Mouse (Mus musculus) lung, postnatal 25 days (tissue): ENCODE measurements around the gene Borcs7.

Experiments
- DNase-seq: peaks from one replicate; pipeline ENCODE4 v3.0.0; 2022; ENCODE audit warnings: low spot score

Borcs7 gene

DNA sequence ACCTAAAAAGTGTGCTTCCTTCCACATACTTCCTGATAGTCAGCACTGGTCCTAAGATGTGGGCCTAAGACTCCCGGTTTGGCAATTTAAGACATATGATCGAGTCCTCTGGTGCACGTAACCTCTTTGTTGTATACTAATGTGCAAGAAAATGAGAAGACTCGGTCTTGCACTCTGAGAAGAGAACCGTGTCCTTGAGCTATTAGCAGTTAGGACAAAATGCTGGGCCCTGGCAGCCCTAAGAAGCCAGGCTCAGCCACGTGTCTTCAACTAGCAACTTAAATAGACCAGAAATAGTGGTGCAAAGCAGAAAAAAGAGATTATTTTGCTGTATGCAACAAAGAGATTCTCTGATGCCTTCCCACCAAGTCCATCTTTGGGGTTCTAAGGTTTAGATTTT, 26.9 kb upstream of the Borcs7 start:
- no peak for DNase-seq

DNA sequence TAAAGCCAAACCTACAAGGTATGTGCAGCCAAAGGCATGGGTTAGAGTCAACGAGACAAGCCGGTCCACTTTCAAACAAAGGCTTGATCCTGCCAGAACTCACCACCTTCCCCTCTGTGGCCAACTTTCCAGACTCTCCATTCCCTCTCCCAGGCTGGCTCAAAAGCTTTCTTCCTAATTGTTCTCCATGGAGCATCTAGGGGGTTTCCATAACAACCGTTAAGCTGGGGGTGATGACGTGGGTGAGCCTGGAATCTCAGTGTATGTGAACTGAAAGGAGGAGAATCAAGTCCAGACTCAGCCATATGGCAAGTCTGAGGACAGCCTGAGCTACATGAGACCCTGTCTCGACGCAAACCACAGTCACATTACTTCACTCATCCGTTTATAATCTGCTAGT, 24.2 kb upstream of the Borcs7 start:
- DNase-seq: no peak

DNA sequence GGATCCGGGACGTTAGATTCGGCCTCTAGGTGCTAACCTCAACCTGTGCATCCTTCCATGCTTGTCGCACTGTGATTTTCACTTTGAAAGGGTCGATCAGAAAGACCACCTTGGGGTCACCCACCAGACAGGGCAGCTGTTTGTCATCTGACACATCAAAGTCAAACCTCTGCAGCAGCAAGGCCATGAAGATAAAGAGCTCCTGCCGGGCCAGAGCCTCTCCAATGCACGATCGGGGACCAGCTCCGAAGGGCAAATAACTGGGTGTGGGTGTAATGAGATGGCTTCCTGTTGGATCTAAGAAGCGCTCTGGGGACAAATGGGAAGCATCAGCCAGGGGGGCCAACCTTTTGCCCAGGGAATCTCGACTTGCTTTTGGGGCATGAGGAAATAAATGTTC, 22.4 kb upstream of the Borcs7 start:
- DNase-seq: no peak

DNA sequence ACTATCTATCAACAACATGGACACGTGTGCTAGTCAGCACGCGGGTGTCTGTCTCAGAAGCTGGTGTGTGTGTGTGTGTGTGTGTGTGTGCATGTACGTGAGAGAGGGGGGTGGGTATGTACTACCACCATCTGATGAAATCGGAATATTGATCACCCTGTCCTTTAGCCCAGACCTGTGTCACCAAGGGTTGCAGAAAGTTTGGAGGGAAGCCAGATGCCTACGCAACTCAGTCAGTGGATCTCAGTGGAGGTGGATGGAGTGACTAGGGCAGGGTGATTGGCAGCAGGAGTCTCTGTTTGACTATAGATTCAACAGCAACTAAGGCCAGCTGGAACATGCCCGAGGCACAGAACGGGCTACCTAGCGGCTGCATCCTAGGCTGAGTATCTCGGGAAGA, 21.4 kb upstream of the Borcs7 start:
- DNase-seq: no peak

DNA sequence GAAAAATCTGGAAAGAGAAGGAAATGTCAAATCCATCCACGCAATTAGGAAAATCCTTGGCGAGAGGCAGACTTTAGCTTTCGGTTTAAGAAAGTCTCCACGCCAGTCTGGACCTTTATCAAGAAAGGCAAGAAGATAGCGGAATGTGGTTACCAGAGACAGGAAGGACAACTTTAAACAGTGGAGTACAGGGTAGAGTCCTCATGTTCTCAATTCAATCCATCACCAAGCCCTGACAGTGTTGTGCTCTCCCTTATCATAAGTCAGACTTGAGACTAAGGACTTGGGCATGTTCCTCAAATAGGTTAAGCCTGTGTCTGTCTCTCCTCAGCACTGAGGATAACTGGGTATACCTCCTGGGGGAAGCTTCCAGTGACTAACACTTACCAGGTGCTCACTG, 19.9 kb upstream of the Borcs7 start:
- DNase-seq: no peak

DNA sequence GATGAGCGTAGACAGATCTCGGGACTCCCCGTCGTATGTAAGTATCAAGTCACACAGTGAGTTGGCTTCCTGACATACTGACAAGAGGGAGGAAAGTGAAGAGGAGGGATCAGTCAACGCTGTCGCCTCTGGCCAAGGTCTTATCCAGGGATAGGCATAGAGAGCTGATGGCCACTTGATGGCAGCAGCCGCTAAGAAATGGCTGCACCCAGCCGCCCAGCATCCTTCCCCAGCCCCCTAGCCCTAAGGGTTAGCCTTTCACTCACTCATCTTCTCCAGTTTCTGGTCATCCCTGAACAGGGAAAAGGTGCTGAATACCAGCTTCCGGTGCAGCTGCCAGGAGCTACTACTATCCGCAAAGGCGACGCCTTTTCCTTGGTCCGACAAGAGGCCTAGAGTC, 19.0 kb upstream of the Borcs7 start:
- peak; percentile 32 for DNase-seq

DNA sequence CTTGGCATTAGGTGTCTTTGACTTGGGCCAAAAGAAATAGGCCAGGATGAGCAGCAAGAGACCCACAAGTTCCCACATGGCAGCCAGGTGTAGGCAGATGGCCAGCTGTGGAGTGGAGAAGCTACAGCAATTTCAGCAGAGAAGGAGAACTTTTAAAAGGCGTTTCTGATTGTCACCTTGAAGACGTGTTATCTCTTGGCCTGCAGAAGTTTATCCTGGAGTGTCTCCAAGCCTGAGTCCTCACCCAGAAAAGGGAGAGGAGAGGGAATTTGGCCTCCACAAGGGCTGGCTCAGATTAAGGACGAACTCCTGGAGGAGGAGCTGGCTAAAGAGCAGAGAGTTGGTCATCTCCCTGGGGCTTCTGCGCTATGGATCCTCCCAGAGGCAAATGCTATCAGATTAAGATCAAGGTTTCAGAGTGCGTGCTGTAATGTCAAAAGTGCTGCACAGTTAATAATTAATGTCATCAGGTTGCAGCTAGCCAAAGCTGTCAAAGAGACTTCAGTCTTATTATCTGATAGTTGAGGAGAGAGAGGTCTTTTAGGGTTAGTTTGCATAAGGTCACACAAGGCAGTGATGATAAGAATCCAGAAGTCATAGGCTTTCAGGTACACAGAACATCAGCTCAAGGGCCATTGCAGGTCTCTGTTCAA, 16.8 kb upstream of the Borcs7 start, which contains the start of gene Cyp17a1:
TSS of gene Cyp17a1 (minus strand) at position 407 of the 653 bp plus-strand sequence.
- DNase-seq: no peak

DNA sequence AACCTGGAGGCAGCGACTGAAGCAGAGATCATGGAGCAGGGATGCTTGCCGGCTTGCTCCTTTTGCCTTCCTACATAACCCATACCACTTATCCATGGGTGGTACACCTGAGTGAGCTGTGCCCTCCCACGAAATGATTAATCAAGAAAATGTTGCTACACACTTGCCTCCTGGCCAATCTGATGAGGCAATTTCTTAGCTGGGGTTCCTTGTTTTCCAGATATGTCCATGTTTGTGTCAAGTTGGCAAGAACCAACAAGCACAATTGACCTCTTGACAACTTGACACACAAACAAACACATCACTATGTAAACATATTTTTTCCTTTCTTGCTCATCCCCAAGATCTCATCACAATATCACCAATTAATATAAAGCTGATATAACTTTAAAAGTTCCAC, 14.1 kb upstream of the Borcs7 start:
- DNase-seq: no peak

DNA sequence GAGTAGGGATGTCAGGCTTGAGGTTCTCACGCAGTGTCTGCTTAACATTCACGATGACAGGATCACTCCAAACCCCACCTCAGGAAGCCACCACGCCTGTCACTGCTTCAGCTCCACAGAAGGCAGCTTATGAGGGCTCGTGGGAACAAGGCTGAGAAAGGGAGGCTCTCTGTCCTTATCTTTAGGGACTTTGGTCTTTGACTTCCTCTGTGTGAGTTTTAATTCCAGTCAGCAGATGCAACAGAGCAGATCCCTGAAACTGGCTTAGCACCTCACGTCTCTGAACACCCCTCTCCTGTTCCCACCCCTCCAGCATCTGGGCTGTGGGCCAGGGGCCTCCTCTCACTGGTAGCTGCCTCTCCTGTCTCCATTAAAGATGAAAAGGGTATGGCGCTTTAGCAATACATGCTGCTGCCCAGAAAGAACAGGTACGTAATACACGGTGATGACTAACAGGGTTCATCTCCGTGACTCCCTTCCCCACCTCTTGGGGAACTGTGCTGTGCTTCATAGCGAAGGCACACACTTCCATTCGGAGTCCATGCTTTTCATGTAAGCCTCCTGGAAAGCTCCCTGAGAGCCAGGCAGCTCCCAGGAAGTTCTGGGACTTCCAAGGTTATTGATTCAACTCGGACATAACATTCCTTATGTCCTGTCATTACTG, 9.9 kb upstream of the Borcs7 start:
- no peak for DNase-seq

DNA sequence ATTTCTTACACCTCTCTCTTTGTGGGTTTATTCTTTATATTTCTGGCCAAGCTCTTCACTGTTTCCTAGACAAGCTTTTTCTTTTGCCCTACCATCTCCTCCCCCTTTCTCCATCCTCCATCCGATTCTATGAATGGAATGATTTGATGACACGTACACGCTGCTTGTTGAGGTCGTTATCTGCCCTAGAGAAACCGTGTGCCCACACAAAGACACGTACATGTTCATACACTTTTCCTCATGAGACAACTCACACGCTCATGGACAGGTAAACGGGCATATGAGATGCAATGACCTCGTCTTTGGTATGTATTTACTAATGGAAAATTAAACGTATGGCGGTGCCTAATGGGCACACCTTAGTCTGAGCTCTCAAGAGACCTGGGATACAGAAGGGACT, 681 bp downstream of the Borcs7 start:
- DNase-seq: no peak

DNA sequence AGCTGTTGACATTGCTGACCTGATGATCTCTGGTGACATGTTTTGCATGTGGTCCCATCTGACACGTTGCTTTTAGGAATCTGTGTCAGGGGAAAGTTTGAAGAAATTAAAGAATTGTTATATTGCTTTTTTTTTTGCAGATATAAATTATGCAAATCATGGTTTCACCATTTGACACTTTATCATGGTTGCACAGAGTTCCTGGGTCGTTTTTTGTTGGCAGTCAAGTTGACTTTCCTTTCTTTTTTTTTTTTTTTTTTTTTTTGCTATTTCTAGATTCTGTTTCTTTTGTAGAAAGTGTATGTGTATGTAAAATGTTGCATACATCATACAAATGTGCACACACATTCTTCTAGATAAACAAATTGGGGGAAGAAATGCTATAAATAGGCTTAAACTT, 1.4 kb downstream of the Borcs7 start:
- DNase-seq: no peak

DNA sequence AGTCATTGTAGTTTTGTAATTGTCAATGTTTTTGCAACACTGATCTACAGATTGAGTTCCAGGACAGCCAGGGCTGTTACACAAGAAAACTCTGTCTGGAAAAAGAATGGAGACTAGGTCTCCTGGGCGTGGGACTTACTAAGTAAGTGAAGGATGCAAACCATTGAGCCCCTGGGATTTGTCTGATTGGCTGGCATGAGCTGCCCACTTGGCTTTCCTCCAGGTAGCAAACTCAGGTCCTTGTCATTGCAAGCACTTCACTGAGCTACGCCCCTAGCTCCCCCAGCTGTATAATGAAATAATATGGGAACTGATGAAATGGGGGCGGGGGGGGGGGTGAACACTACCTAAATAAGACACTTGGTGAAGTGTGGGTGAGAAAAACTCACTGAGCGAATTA, 3.4 kb downstream of the Borcs7 start:
- no peak for DNase-seq

DNA sequence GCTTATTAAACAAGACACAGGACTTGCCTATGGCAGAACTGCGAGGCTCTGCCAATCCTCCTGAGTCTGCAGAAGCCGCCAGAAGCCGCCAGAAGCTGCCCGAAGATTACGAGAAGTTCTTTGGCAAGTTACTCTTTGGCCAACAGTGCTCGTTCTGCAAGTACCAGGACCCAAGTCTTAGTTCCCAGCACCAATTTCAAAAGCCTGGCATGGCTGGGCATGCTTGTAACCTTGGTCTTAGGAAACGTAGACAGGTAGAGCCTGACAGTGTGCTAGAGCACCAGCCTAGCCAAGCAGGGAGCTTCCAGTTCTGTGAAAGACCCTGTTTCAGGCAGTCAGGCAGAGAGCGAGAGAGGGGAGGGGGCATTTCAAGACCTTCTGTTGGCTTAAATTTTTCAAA, 6.8 kb downstream of the Borcs7 start:
- no peak for DNase-seq

DNA sequence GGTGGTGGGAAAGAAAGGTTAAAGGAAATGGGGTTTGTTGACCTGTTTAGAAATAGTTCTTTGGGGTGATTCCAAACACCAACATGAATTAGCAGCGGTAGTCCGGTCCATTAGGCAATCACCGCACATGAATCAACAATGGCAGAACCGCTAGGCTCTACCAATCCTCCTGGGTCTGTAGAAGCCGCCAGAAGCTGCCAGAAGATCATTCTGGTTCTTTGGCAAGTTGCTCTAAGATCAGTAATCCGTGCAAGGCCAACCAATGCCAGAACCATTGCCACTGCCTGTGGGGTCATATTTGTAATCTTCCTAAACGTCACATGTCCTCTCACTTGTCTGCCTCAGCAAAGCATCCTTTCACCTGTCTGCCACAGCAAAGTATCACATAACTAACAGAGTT, 7.2 kb downstream of the Borcs7 start:
- DNase-seq: no peak

DNA sequence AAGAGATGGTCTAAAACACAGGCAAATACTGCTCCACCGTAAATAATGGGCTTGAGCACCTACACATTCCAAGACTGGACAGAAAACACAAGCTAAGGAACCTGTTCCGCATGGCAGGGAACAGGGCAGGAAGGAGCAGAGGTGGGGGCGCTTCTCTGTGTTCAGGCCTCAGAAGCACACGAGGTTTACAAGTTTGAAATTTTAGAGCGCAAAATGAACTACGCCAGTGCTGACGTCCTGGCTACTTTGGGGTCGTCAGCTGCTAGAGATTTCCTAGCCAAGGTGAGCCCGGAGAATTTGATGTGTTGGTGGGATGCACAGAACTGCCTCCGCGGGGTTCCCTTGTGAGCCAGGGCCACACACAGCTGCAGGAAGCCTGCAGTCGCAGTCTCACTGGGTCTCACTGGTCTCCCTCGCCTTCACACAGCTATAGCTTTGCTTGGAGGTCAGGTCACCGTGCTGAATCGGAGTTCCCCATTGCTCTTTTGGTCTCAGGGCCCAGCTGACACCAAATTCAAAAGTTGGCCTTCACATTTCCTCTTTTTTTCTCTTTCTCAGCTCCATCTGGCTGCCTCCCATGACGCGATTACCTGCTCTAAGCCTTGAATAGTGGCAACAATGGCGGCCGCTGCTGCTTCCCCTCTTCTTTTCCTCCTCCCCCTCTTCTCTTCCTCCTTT, 8.3 kb downstream of the Borcs7 start:
- no peak for DNase-seq

DNA sequence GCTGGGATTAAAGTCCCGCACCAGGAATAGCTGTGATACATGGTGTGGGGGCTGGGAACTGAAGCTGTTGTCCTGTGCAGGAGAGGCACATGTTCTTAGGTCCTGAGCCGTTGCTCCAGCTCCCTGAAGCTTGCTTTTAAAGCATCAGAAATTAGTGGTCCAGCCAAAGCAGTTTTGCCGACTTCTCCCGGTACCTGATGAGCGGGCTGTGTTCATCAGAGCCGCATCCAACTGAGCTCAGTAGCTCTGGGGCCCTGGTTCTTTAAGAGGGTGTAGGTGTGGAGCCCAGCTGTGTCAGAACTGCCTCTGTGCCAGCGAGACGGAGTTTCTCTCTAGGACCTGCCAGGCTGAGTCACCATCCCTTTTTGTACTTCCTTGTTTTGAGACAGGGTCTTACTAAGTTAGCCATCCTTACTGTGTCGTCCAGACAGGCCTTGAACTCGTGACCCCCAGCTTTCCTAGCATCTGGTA, 9.3 kb downstream of the Borcs7 start:
- no peak for DNase-seq

DNA sequence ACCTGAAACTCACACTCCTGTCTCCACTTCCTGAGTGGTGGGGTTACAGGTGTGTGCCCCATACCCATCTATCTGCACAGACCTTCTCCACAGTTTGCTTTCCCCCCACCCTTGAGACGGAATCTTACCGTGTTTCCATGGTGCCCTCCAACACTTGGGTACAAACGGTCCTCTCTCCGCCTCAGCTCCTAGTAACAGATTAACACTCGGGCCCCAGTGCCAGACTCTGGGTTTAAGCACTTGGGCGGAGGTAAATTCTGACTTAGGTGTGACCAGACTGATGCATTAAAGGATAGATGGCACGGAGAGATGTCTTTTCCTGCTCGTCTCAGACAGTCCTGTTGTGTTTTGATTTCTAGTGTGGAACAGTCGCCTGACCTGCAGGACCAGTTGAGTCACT, 11.4 kb downstream of the Borcs7 start:
- DNase-seq: no peak

DNA sequence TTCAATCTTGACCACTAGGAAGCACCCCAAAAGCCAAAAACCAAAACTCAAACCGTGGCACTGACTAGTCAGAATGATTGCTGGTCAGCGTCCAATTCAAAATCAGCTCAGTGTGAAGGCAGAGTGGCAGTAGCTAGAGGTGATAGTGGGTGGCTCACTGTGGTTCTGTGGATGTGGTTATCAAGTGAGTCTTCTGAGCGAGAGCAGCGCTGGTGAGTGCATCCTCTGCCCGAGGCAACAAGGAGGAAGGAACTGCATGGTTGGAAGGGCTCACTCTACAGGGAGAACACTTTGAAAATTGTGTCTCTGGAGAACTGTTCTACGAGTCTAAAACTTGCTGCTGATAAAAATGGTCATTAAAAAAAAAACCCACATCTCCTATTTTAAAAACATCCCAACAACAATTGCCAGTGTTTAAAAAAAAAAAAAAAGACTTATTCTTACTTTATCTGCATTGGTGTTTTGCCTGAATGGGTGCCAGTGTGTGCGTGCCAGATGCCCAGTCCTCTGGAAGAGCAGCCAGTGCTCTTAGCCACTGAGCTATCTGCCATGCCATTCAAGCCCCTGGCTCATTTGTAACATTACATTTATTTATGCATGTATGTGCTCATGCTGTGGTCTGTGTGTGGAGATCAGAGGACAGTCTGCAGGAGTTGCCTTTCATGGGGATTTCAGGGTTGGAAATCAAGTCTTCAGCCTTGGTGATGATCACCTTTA, 16.2 kb downstream of the Borcs7 start:
- DNase-seq: no peak

DNA sequence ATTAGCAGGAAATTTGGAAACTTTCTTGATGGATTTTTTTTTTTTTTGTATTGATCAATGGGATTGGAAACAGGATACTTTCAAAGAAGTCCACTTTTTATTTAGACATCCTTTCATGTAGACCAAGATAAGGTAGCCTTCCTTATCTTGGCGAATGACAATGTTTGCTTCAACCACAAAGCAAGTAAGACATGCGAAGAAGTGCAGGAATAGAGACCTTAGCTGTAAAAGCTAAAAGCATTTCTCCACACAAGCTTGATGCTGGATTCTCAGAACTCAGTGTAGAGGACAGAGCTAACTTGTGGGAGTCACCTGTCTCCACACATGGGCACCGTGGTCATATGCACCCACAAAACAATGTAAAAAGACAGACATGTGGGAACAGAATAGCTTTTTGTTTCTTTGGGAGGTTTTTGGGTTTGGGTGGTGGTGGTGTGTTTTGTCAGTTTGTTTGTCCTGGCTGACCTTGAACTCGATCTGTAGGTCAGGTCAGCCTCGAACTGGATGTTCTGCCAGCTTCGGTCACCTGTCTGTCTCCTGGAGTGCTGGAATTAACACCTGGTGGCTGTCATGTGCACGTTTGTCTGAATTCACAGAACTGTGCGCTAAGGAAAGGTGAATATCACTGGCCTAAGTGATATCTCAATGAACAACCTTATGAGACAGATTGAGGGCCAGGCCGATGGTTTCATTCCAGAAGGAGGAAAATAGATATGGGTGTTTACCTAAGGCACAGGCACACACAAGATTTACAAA, 17.0 kb downstream of the Borcs7 start:
- DNase-seq: no peak

DNA sequence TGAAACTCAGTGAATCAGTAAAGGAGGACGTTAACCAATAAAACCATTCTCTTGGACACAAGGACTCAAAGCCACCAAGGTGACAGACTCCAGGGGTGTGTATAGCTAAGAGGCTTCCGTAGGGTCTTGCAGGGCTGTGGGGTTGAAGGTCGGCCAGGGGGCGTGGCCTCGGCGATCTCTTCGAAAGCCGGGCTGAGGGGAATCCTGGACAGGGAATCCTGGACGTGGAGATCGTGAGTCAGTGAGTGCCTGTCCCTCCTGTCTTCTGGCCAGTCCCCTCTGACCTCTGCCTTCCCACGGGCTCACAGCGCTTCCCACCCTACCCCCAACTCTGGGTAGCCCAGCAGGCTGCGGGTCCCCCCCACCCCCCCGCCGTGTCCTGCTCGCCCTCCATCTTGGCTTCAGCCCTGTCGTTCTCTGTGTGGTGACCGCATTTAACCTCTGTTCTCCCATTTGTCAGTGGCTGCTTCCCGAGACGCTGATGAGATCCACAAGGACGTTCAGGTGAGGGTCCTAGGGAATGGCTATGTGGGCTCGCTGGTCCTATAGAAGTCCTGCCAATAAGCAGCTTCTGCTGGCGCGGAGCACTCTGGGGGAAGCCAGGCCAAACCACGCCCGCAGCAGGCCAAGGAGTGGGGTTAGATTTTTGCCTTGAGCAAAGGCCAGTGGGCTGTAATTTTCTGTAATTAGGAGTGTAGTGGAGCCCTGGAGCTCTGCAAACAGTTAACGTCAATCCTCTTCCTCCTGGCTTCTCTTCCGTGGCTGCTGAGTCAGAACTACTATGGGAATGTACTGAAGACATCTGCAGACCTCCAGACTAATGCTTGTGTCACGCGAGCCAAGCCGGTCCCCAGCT, 17.8 kb downstream of the Borcs7 start, which contains the start of gene As3mt:
TSS of gene As3mt (plus strand) at position 163 of the 856 bp plus-strand sequence.
- peak; percentile 75 for DNase-seq

DNA sequence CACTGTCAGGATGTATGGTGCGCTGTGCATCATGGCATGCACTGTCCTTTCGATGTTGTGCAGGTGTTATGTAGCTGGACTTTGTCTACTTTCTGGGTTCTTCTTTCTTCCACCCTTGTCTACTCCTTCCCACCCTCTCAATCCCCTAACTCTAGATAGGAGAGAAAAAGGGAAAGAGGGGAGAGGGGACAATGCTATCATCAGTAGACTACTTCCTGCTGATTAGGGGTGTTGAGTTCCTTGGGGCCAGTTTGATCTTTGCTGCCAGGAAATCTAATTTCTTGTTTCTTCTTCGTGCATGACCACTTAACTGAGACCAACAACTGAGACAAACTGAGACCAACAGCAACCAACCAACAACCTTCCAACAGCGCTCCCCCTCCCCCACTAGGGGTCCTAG, 20.9 kb downstream of the Borcs7 start:
- no peak for DNase-seq
